Mouse (Mus musculus) erythroid progenitor cell, adult 5-6 weeks (primary cell): Measurements from ENCODE around the gene Oip5. TPM values are rescaled to one million over a fixed set of nuclear protein-coding genes. Genes with fewer than 3 reads are reported as not detected.
A peak's percentile ranks its signal among the peaks of the same experiment; 100 is the strongest.

ENCODE experiments used
- ATAC-seq: replicated peaks from 2 replicates; pipeline ENCODE4 v1.8.0; 2016; ENCODE audit warnings: moderate number of reproducible peaks, mild to moderate bottlenecking, moderate TSS enrichment, inconsistent platforms; ENCODE audit not compliant: poor library complexity, low FRiP score, severe bottlenecking
- total RNA-seq, 2 experiments: library from RNA; stranded (forward) in 1 of 2; stranded (reverse) in 1 of 2; fragments of 150-400 nt in 1 of 2; fragments of 186-747, 209-891 nt in 1 of 2; gene quantifications; 2 replicates each; pipeline versions ENCODE4 v1.2.3 to v1.2.4; 2015 to 2017; ENCODE audit warnings: low replicate concordance in 2 of 2

The Oip5 gene
- total RNA-seq, 2 experiments from 2014 or later, result 32.5 to 71.7 TPM

DNA sequence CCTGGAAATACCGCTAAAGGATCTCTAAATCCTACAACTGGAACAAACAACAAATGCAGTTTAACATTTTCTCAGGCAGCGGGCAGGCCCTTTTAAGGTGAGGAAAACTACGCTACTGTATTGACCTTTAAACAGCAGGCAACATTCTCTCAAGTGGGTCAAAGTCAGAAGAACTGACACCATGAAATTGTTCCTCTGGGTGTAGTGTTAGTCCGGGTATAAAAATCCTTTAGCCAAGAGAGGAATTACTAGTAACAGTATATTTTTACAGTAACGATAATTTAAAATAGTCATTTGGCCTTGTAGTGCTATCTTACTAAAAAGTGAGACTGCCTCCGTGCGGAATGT is 24.5 kb downstream of the Oip5 start:
- ATAC-seq, result peak; percentile 23; the same call in 1 of the 2 replicates

DNA sequence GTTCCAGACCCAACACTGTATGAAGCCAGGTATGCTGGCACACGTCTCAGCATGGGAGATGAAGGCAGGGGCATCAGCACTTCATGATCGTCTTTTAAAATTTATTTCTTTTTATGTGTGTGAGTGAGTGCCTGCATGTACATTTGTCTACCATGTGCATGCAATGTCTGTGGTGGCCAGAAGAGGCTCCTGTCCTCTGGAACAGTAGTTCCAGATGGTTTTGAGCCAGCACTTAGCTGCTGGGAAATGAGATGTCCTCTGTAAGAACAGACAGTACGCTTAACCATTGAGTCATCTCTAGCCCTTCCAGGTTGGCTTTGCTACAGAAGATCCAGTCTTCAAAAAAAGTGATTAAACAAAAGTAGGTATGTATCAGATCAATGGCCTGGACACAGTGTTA is 27.0 kb downstream of the Oip5 start:
- no peak for ATAC-seq

DNA sequence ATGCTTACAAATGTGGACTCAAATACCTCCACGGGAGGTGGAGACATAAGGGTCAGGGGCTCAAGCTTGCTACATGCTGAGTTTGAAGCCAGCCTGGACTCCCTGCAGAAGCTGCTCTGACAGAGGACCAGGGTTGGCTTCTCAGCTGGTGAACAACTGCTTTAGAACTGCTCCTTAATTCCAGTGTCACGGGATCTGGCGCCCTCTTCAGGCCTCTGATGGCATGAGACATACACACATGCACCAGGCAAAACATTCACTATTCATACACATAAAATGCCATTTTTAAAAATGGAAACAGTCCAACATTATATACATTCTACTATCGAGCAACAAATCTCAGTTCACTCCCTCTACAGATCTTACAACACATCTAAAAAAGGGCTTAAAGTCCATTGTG is 30.9 kb downstream of the Oip5 start:
- peak; percentile 83 for ATAC-seq

DNA sequence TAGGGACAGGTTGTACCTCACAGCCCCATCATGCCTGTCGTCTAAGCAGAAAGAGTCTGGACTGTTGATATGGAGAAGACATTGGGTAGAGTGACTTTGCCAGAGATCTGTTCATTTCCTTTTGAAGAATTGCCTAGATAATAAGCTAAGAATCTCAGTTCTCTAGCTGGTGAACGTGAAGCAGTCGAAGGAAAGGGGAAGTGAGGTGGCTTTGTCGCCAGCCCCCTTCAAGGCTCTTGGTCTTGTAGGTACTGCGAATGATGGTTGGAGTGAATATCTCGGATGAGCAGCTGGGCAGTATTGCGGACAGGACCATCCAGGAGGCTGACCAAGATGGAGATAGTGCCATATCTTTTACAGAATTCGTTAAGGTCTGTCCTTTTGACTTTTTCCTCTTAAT is 34.0 kb downstream of the Oip5 start:
- no peak for ATAC-seq

DNA sequence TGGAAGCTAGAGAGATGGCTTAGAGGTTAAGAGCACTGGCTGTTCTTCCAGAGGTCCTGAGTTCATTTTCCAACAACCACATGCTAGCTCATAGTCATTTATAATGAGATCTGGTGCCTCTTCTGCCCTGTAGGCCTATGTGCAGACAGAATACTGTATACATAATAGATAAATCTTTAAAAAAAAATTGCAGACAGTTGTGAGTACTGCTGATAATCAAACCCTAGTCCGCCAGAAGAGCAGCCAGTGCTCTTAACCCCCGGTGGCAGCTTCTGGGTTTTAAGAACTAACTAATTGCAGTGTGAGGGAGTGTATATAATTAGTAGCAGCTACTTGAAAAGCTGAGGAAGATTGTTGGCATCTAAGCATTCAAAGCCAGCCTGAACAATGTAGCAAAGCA is 34.8 kb downstream of the Oip5 start:
- no peak for ATAC-seq

DNA sequence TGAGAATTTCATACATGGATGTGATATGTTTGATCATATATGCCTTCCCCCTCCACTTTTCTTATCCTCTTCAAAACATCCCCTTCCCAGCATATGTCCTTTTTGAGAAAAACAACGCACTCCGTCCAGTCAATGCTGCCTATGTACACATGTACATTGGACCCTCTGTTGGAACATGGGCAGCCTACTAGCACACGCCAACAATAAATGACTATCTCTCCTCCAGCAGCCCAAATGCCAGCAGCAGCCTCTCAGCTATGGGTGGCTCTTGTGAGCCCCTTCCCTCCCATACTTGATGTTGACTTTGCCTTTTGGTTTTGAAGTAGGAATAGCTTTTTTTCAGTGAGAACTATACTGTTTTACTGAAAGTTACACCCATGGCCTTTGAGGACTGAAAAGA is 36.7 kb downstream of the Oip5 start:
- ATAC-seq, result no peak

DNA sequence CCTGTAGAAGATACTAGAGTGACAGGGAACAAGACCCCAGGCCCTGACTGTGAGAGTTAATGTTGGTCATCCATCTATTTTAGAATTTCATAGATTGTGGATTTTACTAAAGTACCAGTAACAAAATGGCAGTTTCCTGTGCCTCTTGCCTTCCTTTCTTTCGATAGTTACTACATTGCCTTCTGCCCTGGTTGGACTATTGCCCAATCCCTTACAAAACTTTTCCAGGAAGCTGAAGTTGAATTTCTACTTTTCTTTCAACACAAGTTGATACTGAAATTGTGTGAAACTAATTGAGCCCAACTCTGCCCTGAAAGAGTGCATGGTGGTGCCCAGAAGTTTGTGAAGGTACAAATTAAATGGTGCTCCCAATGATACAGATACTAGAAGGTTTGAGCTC is 45.8 kb downstream of the Oip5 start:
- no peak for ATAC-seq

DNA sequence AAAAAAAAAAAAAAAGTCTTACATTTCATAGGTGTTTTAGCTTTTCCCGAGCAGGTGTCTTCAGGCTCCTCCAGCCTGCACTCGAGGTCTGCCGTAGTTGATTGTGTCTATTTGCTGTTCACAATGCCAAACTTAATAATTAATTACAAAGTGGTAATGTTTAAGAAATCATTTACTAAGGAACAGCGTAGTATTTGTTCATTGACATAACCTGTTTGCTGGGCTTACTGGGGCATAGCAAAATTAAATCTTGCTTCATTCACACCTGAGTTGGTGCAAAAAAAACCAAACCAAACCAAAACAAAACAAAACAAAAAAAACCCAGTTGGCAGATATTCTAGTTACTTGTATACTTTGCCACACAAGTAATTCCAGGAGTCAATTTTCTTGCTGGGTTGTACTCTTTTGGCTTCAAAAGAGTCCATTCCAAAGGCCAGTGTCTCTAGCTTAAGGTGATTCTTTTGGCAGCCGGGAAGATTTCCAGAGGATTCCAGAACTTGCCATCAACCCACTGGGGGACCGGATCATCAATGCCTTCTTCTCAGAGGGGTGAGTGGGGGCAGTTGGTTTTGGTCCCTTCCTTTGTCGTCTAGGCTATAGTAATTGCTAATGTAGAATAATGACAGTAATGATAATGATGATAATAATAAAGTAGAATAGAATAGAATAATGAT is 52.0 kb downstream of the Oip5 start:
- ATAC-seq, result no peak

DNA sequence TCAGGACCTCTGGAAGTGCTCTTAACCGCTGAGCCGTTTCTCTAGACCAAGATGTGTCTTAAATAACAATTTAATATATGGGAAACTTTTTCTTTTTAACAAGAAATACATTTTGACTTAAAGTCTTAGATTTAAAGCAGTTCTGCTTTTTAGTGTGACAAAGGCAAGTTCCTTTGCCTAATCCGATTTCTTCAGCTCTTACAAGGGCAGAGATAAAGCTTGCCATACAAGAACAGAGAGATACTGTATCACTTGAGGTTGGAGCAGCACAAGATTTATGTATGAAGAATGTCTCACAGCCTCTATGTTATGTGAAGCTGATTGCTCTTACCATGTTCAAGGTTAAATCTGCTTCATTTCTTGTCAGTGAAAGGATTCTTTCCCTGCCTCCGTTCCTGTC is 53.0 kb downstream of the Oip5 start:
- no peak for ATAC-seq

DNA sequence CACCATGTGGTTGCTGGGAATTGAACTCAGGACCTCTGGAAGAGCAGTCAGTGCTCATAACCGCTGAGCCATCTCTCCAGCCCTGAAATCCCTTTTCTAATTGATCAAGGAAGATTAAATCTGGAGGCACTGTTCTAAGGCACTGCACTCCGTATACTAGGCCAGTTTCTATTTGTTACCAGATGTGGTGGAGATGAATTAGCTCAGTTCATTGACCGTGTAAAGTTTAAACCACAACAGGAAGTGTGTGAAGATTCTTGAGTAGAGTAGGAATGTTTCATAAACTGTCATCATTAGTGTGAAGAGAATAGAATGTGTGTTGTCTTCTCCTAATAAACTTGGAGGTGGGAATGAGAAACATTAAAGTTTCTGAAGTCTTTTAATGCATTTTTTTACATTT is 56.5 kb downstream of the Oip5 start:
- no peak for ATAC-seq

Other genes with a start within 250 kb of the Oip5 start
- 10.9 and 11.9 TPM in 2 replicates for gene Ino80, start 140.8 kb downstream of the Oip5 start, total RNA-seq (2015; ENCODE audit: low replicate concordance)
- gene Ino80, start 140.8 kb downstream of the Oip5 start, total RNA-seq (2017; ENCODE audit: low replicate concordance), result 10.0 and 11.1 TPM in 2 replicates
- not detected in 2 replicates for gene Exd1, start 70.8 kb downstream of the Oip5 start, total RNA-seq (2015; ENCODE audit: low replicate concordance)
- 0.90 TPM in 1 of 2 replicates, not detected in the other for gene Exd1, start 70.8 kb downstream of the Oip5 start, total RNA-seq (2017; ENCODE audit: low replicate concordance)
- gene Chp1, start 70.8 kb downstream of the Oip5 start, total RNA-seq (2015; ENCODE audit: low replicate concordance), result 76.7 and 89.7 TPM in 2 replicates
- 53.0 and 61.0 TPM in 2 replicates for gene Chp1, start 70.8 kb downstream of the Oip5 start, total RNA-seq (2017; ENCODE audit: low replicate concordance)
- 358 and 360 TPM in 2 replicates for gene Nusap1, start 171 bp downstream of the Oip5 start, total RNA-seq (2015; ENCODE audit: low replicate concordance)
- gene Nusap1, start 171 bp downstream of the Oip5 start, total RNA-seq (2017; ENCODE audit: low replicate concordance), result 406 and 409 TPM in 2 replicates
- gene Ndufaf1, start 44.4 kb upstream of the Oip5 start, total RNA-seq (2015; ENCODE audit: low replicate concordance), result 8.4 and 9.0 TPM in 2 replicates
- gene Ndufaf1, start 44.4 kb upstream of the Oip5 start, total RNA-seq (2017; ENCODE audit: low replicate concordance), result 5.4 and 6.2 TPM in 2 replicates
- gene Rtf1, start 56.6 kb upstream of the Oip5 start, total RNA-seq (2015; ENCODE audit: low replicate concordance), result 33.2 and 42.3 TPM in 2 replicates
- gene Rtf1, start 56.6 kb upstream of the Oip5 start, total RNA-seq (2017; ENCODE audit: low replicate concordance), result 19.6 and 23.8 TPM in 2 replicates
- not detected in 2 replicates for gene Itpka, start 123.9 kb upstream of the Oip5 start, total RNA-seq (2015; ENCODE audit: low replicate concordance)
- gene Itpka, start 123.9 kb upstream of the Oip5 start, total RNA-seq (2017; ENCODE audit: low replicate concordance), result not detected in 2 replicates
- not detected in 2 replicates for gene Ltk, start 142.0 kb upstream of the Oip5 start, total RNA-seq (2015; ENCODE audit: low replicate concordance)
- not detected in 2 replicates for gene Ltk, start 142.0 kb upstream of the Oip5 start, total RNA-seq (2017; ENCODE audit: low replicate concordance)
- 0.42 and 2.2 TPM in 2 replicates for gene Rpap1, start 169.1 kb upstream of the Oip5 start, total RNA-seq (2015; ENCODE audit: low replicate concordance)
- gene Rpap1, start 169.1 kb upstream of the Oip5 start, total RNA-seq (2017; ENCODE audit: low replicate concordance), result 2.8 and 3.2 TPM in 2 replicates
- gene Tyro3, start 179.3 kb upstream of the Oip5 start, total RNA-seq (2015; ENCODE audit: low replicate concordance), result not detected in 2 replicates
- gene Tyro3, start 179.3 kb upstream of the Oip5 start, total RNA-seq (2017; ENCODE audit: low replicate concordance), result not detected in 2 replicates